Mouse (Mus musculus) small intestine, adult 2 months (tissue): ENCODE results near the gene Noxo1.

ENCODE experiments used
- CTCF ChIP-seq: fragments of 200-500 bp; IDR thresholded peaks from 2 replicates; pipeline ENCODE4 v1.5.1; 2012; ENCODE audit warnings: low read depth, mild to moderate bottlenecking, control low read depth, inconsistent platforms, low read length, moderate library complexity, mixed read lengths; ENCODE audit not compliant: insufficient replicate concordance, insufficient read length; ENCODE audit errors: extremely low read depth
- POLR2A ChIP-seq: fragments of 200-500 bp; IDR thresholded peaks from 2 replicates; pipeline ENCODE4 v1.6.1; 2012; ENCODE audit warnings: low read depth, mild to moderate bottlenecking, control low read depth, inconsistent platforms, low read length, moderate library complexity

GRCm38 (mm10) chr17:24733434-24734050, 37.5 kb downstream of the Noxo1 start:
- TF ChIP-seq CTCF (no peak), POLR2A (no peak)
